Mouse (Mus musculus): ENCODE measurements around the gene 1700014D04Rik. TPM values are rescaled to one million over a fixed set of nuclear protein-coding genes. Genes with fewer than 3 reads are reported as not detected.
"Not testable (repeated sequence)": the region's sequence is repeated elsewhere in the genome, so short reads cannot be mapped to it uniquely, and the experiment has no call there.

1700014D04Rik gene
- total and polyA plus RNA-seq, 3 experiments, result not detected

GRCm38 (mm10) chr13:59726139-59726867, 20.2 kb downstream of the 1700014D04Rik start:
- Histone ChIP-seq H3K4me3 (replicated peaks in 1 of 3; ENCODE audit: low read depth in 2 of 3, low read length in 2 of 3, poor library complexity in 1 of 3) (no peak overlapping the region), H3K36me3 (replicated peaks in 1 of 2; ENCODE audit: control insufficient read depth in 1 of 2, insufficient read depth in 1 of 2, low read length in 1 of 2) (no peaks in the 10 kb centered on the region), H3K27ac (ENCODE audit: insufficient read depth, low read depth) (no peak overlapping the region), H3K9ac (ENCODE audit: insufficient read depth, low read depth) (no peak overlapping the region), H3K4me2 (ENCODE audit: insufficient read depth, low read depth, poor library complexity, severe bottlenecking) (no peak overlapping the region), H3K9me3 (replicated peaks; ENCODE audit: low read length) (no peaks in the 10 kb centered on the region), H3K4me1 (ENCODE audit: control insufficient read depth in 1 of 2, insufficient read depth in 2 of 2) (peaks cover 0 to 6% of the 10 kb centered on the region in 2 experiments; a peak in 2 of 4 replicates), H3K27me3 (replicated peaks) (peaks cover 3% of the 10 kb centered on the region), H3K79me2 (replicated peaks; ENCODE audit: control insufficient read depth, extremely low read depth, insufficient read depth, poor library complexity, severe bottlenecking) (no peaks in the 10 kb centered on the region)
- no peak for DNase-seq (ENCODE audit: extremely low read depth)
- dilution Hi-C loops (cut with MboI; ENCODE audit: extremely low pct_ligation_motif_present, extremely low pct_unique_long_range_greater_than_20kb, low sequenced_read_pairs) (no loop called here), in situ Hi-C loops (cut with MboI; ENCODE audit: low pct_ligation_motif_present, low pct_unique_long_range_greater_than_20kb, low sequenced_read_pairs) (loop anchor here (25.0 kb wide), 1 partner anchor 1114 kb away; the partner anchor contains the start of gene Slc28a3)
- TF ChIP-seq POLR2A (IDR thresholded peaks at IDR 0.05; ENCODE audit: low read depth, low read length) (no peak), NRF1 (IDR thresholded peaks at IDR 0.05; ENCODE audit: low read depth, low read length) (no peak), MAX (IDR thresholded peaks at IDR 0.05; ENCODE audit: low read length) (no peak), IRF4 (IDR thresholded peaks at IDR 0.05; ENCODE audit: low read depth, low read length) (no peak), TBP (conservative IDR thresholded peaks at IDR 0.05; ENCODE audit: low read depth, low read length) (no peak), NELFE (IDR thresholded peaks at IDR 0.05; ENCODE audit: low read depth, low read length) (no peak), MAZ (IDR thresholded peaks at IDR 0.05; ENCODE audit: low read depth, low read length) (no peak), CHD2 (IDR thresholded peaks at IDR 0.05; ENCODE audit: low read length) (no peak), JUN (IDR thresholded peaks at IDR 0.05; ENCODE audit: insufficient read depth, low read depth, low read length) (no peak), UBTF (IDR thresholded peaks at IDR 0.05; ENCODE audit: low read depth, low read length) (no peak), E2F4 (IDR thresholded peaks at IDR 0.05; ENCODE audit: insufficient replicate concordance, low read depth, low read length) (no peak), KAT2A (IDR thresholded peaks at IDR 0.05; ENCODE audit: insufficient replicate concordance, low read length) (no peak)

GRCm38 (mm10) chr13:59722089-59722488, 24.5 kb downstream of the 1700014D04Rik start:
- H3K27ac ChIP-seq (ENCODE audit: insufficient read depth, low read depth); DNase-seq (ENCODE audit: extremely low read depth); H3K4me2 ChIP-seq (ENCODE audit: insufficient read depth, low read depth, poor library complexity, severe bottlenecking); dilution Hi-C loops (cut with MboI; ENCODE audit: extremely low pct_ligation_motif_present, extremely low pct_unique_long_range_greater_than_20kb, low sequenced_read_pairs); in situ Hi-C loops (cut with MboI; ENCODE audit: low pct_ligation_motif_present, low pct_unique_long_range_greater_than_20kb, low sequenced_read_pairs); H3K9ac ChIP-seq (ENCODE audit: insufficient read depth, low read depth); H3K4me3 ChIP-seq (replicated peaks in 1 of 3; ENCODE audit: low read depth in 2 of 3, low read length in 2 of 3, poor library complexity in 1 of 3); H3K36me3 ChIP-seq (replicated peaks in 1 of 2; ENCODE audit: control insufficient read depth in 1 of 2, insufficient read depth in 1 of 2, low read length in 1 of 2); H3K27me3 ChIP-seq (replicated peaks); H3K9me3 ChIP-seq (replicated peaks; ENCODE audit: low read length); H3K79me2 ChIP-seq (replicated peaks; ENCODE audit: control insufficient read depth, extremely low read depth, insufficient read depth, poor library complexity, severe bottlenecking): not testable (repeated sequence)
- H3K4me1 ChIP-seq (ENCODE audit: control insufficient read depth in 1 of 2, insufficient read depth in 2 of 2), result peaks cover 2 to 11% of the 10 kb centered on the region in 2 experiments; a peak in 3 of 4 replicates

- DNase-seq (ENCODE audit: extremely low read depth), result no peak
- H3K4me3 ChIP-seq (replicated peaks in 1 of 3; ENCODE audit: low read depth in 2 of 3, low read length in 2 of 3, poor library complexity in 1 of 3), result no peak overlapping the region
- in situ Hi-C loops (cut with MboI; ENCODE audit: low pct_ligation_motif_present, low pct_unique_long_range_greater_than_20kb, low sequenced_read_pairs) (no loop called here), dilution Hi-C loops (cut with MboI; ENCODE audit: extremely low pct_ligation_motif_present, extremely low pct_unique_long_range_greater_than_20kb, low sequenced_read_pairs) (no loop called here)
- H3K9ac ChIP-seq (ENCODE audit: insufficient read depth, low read depth), result no peak overlapping the region
- H3K4me2 ChIP-seq (ENCODE audit: insufficient read depth, low read depth, poor library complexity, severe bottlenecking), result peak overlapping the region; percentile 41; the same call in 1 of the 2 replicates
- H3K79me2 ChIP-seq (replicated peaks; ENCODE audit: control insufficient read depth, extremely low read depth, insufficient read depth, poor library complexity, severe bottlenecking), result no peaks in the 10 kb centered on the region
- H3K9me3 ChIP-seq (replicated peaks; ENCODE audit: low read length), result no peaks in the 10 kb centered on the region
- no peak overlapping the region for H3K27ac ChIP-seq (ENCODE audit: insufficient read depth, low read depth)
- no peak for TF ChIP-seq BHLHE40 (IDR thresholded peaks at IDR 0.05; ENCODE audit: low read depth, low read length)
- TF ChIP-seq EP300 (IDR thresholded peaks at IDR 0.05; ENCODE audit: low read length), result no peak
- TF ChIP-seq TBP (conservative IDR thresholded peaks at IDR 0.05; ENCODE audit: low read depth, low read length), result no peak
- TF ChIP-seq POLR2A (IDR thresholded peaks at IDR 0.05; ENCODE audit: low read depth, low read length), result no peak
- no peak for TF ChIP-seq UBTF (IDR thresholded peaks at IDR 0.05; ENCODE audit: low read depth, low read length)
- no peak for TF ChIP-seq MYC (IDR thresholded peaks at IDR 0.05; ENCODE audit: low read depth, low read length)
- no peak for TF ChIP-seq ELF1 (IDR thresholded peaks at IDR 0.05; ENCODE audit: low read depth, low read length)
- TF ChIP-seq USF2 (conservative IDR thresholded peaks at IDR 0.05; ENCODE audit: low read depth, low read length), result no peak
- no peak for TF ChIP-seq MAZ (IDR thresholded peaks at IDR 0.05; ENCODE audit: low read depth, low read length)
- no peak for TF ChIP-seq IRF4 (IDR thresholded peaks at IDR 0.05; ENCODE audit: low read depth, low read length)
- no peak for TF ChIP-seq SIN3A (IDR thresholded peaks at IDR 0.05; ENCODE audit: low read length)
- no peak for TF ChIP-seq RAD21 (IDR thresholded peaks at IDR 0.05; ENCODE audit: low read depth, low read length)
- peaks cover 6 to 20% of the 10 kb centered on the region in 2 experiments for H3K4me1 ChIP-seq (ENCODE audit: control insufficient read depth in 1 of 2, insufficient read depth in 2 of 2)
- no peaks in the 10 kb centered on the region for H3K36me3 ChIP-seq (replicated peaks in 1 of 2; ENCODE audit: control insufficient read depth in 1 of 2, insufficient read depth in 1 of 2, low read length in 1 of 2)
- H3K27me3 ChIP-seq (replicated peaks), result peaks cover 2% of the 10 kb centered on the region
These were observed 27.1 kb downstream of the 1700014D04Rik start for GRCm38 (mm10) chr13:59719475-59719874.
